Mouse (Mus musculus) limb, embryonic 11.5 days (tissue): ENCODE measurements around the gene P4htm. TPM values are rescaled to one million over a fixed set of nuclear protein-coding genes. Genes with fewer than 3 reads are reported as not detected.

Source experiments
- ATAC-seq: fragments of 200-750 bp; cut with Nextera tagmentation; 2 replicates; pipeline ENCODE4 v1.8.0; 2017; ENCODE audit warnings: low read depth; ENCODE audit not compliant: insufficient number of reproducible peaks, low FRiP score, low TSS enrichment
- DNase-seq: peaks from one replicate; pipeline ENCODE4 v3.0.0-alpha.2; 2015; ENCODE audit warnings: low spot score
- H3K27ac ChIP-seq: fragments of 300-500 bp; sonication (generic); replicated peaks from 2 replicates; pipeline ENCODE4 v1.5.1; 2014; ENCODE audit warnings: low read depth, mild to moderate bottlenecking, low read length
- H3K27me3 ChIP-seq: fragments of 300-500 bp; sonication (generic); 2 replicates; pipeline ENCODE4 v1.6.1; 2014; ENCODE audit warnings: mild to moderate bottlenecking, low read length, mixed read lengths; ENCODE audit not compliant: control insufficient read depth, insufficient read depth
- H3K36me3 ChIP-seq: fragments of 300-500 bp; sonication (generic); 2 replicates; pipeline ENCODE4 v1.6.1; 2014; ENCODE audit warnings: mild to moderate bottlenecking, low read length, moderate library complexity, mixed read lengths; ENCODE audit not compliant: control insufficient read depth, insufficient read depth
- H3K4me1 ChIP-seq: fragments of 300-500 bp; sonication (generic); 2 replicates; pipeline ENCODE4 v1.6.1; 2014; ENCODE audit warnings: low read length, mixed read lengths; ENCODE audit not compliant: control insufficient read depth, insufficient read depth
- H3K4me2 ChIP-seq: fragments of 300-500 bp; sonication (generic); 2 replicates; pipeline ENCODE4 v1.6.1; 2014; ENCODE audit warnings: low read depth, mild to moderate bottlenecking, moderate library complexity; ENCODE audit not compliant: severe bottlenecking
- H3K4me3 ChIP-seq: fragments of 300-500 bp; sonication (generic); 2 replicates; pipeline ENCODE4 v1.5.1; 2014; ENCODE audit warnings: low read depth, low read length
- H3K9ac ChIP-seq: fragments of 300-500 bp; sonication (generic); 2 replicates; pipeline ENCODE4 v1.6.1; 2014; ENCODE audit warnings: mild to moderate bottlenecking, low read length
- H3K9me3 ChIP-seq: fragments of 300-500 bp; sonication (generic); 2 replicates; pipeline ENCODE4 v1.6.1; 2016; ENCODE audit warnings: low read length; ENCODE audit not compliant: control insufficient read depth
- WGBS: fragments of 180-500 bp; shearing (Covaris S2); extraction: QIAGEN DNeasy Blood & Tissue Kit; methylation state at CpG from one replicate; pipeline ENCODE4 v1.1.7; 2014; 5-methylcytosine and 5-hydroxymethylcytosine counted together
- polyA plus RNA-seq: library from polyadenylated mRNA; unstranded; fragments of >200 nt; fragmentation: Nextera tagmentation; extraction: Ambion mirVana; gene quantifications from 2 replicates; pipeline ENCODE4 v1.2.1, GENCODE M21; 2014

Gene P4htm
- polyA plus RNA-seq, 1 experiment from 2014 or later: 6.7 TPM

DNA sequence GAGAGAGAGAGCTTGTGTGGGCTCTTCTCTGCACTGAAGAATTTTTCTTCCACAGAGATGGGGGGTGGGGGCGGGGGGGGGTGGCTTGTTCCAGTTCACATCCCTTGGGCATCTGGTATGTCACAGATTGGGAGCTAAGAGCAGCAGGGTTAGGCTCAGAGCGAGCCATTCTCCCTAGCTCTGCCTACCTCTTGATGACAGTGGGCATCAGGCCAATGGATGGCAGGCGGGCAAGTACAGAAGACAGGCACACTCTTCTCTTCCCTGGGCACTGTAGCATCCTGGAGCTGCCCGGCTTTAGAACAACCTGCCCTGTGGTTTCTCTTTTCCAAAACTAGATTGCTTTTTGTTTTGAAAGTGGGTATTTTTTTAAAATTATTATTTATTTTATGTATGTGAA is 6.0 kb downstream of the P4htm start:
- H3K36me3 ChIP-seq: no peaks in the 10 kb centered on the region
- H3K4me1 ChIP-seq: peaks cover 16% of the 10 kb centered on the region
- no peak overlapping the region for H3K4me2 ChIP-seq
- no peak overlapping the region for H3K27ac ChIP-seq
- no peaks in the 10 kb centered on the region for H3K9me3 ChIP-seq
- H3K9ac ChIP-seq: no peak overlapping the region
- no peak for ATAC-seq
- 88% methylated on average over 4 of the region's 4 CpGs for WGBS
- DNase-seq: no peak
- H3K4me3 ChIP-seq: no peak overlapping the region
- H3K27me3 ChIP-seq: no peaks in the 10 kb centered on the region

DNA sequence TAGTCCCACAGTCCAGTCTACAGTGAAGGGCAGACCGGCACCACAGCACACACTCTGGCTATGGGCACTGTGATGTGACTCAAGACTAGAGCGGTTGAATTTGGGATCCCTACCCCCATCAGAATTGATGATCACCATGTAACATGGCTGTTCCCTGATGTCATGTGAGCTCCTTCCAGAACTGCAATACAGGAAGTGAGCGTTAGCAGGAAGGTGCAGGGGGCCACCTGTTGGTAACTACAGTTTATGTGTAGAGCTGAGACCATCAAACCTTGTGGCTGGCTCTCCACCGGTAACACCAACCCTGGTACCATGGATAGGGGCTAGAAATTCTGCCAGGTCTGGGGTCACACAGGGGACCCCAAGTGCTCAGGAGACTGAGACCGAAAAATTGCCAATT is 8.2 kb downstream of the P4htm start:
- 0 out of 2 replicates have a peak, but pooled peaks have one; percentile 15 for ATAC-seq
- Histone ChIP-seq H3K4me1 (peaks cover 16% of the 10 kb centered on the region), H3K4me2 (no peak overlapping the region), H3K27ac (no peak overlapping the region), H3K9me3 (no peaks in the 10 kb centered on the region), H3K27me3 (no peaks in the 10 kb centered on the region), H3K4me3 (no peak overlapping the region), H3K9ac (no peak overlapping the region), H3K36me3 (no peaks in the 10 kb centered on the region)
- WGBS: 76% methylated on average over 5 of the region's 5 CpGs
- DNase-seq: no peak

DNA sequence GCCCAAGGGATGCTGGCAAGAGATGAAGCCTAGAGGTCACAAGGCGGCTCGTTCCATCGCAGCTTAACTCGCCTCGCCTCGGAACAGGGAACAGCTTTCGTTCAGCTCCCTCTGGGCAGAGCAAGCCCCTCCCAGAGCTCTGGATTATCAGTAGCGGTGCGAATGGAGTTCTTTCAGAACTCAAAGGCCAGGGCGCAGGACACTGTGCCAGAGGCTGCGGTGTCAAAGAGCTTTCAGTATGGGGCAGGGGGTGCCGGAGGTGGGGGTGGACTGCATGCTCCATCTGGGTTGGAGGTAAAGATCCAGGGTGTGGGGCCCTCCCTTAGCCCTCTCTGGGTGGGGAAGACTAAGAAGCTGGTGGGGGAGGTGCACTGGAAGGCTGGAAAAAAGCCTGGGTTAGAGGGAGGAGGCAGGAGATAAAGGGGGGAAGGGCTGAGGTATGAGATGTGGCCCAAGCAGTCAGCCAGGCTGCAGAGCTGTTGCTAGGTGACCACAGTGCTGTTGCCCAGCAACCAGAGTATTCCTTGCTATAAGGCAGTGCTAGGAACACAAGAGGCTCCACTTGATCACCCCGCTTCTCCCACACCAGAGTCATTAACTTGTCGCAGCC is 9.8 kb downstream of the P4htm start:
- peak overlapping the region; percentile 41 for H3K4me2 ChIP-seq
- peak overlapping the region; percentile 34; the same call in 1 of the 2 replicates for H3K9ac ChIP-seq
- peak overlapping the region; percentile 80 for H3K27ac ChIP-seq
- no peaks in the 10 kb centered on the region for H3K27me3 ChIP-seq
- no peaks in the 10 kb centered on the region for H3K9me3 ChIP-seq
- no peaks in the 10 kb centered on the region for H3K36me3 ChIP-seq
- H3K4me1 ChIP-seq: peaks cover 16% of the 10 kb centered on the region
- peak; percentile 95 for ATAC-seq
- H3K4me3 ChIP-seq: peak overlapping the region; percentile 14; the same call in 1 of the 2 replicates
- WGBS: 2% methylated on average over 14 of the region's 14 CpGs
- DNase-seq: peak; percentile 88

DNA sequence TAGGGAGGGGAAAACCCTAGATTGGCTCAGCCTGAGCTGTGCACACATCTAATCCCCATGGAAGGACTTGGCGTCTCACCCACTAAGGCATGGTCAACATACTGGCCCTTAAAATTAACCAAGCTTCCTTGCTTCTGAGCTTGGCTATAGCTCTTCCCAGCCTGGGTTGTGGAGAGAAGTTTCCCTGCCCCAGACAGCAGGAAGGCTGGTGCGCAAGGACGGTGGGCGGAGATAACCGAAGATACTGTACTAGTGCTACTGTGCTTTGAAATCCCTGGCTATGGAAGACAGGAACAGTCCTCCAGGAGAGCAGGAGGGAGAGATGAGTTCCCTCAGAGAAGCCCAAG is 18.1 kb downstream of the P4htm start:
- Histone ChIP-seq H3K9ac (peak overlapping the region; percentile 61), H3K4me1 (peaks cover 19% of the 10 kb centered on the region; the same call in 1 of the 2 replicates), H3K36me3 (peaks cover 4% of the 10 kb centered on the region; the same call in 1 of the 2 replicates), H3K27ac (peak overlapping the region; percentile 90), H3K9me3 (no peaks in the 10 kb centered on the region), H3K4me2 (peak overlapping the region; percentile 88), H3K27me3 (no peaks in the 10 kb centered on the region), H3K4me3 (peak overlapping the region; percentile 87; the same call in 1 of the 2 replicates)
- 73% methylated on average over 5 of the region's 5 CpGs for WGBS
- no peak for DNase-seq
- ATAC-seq: no peak

DNA sequence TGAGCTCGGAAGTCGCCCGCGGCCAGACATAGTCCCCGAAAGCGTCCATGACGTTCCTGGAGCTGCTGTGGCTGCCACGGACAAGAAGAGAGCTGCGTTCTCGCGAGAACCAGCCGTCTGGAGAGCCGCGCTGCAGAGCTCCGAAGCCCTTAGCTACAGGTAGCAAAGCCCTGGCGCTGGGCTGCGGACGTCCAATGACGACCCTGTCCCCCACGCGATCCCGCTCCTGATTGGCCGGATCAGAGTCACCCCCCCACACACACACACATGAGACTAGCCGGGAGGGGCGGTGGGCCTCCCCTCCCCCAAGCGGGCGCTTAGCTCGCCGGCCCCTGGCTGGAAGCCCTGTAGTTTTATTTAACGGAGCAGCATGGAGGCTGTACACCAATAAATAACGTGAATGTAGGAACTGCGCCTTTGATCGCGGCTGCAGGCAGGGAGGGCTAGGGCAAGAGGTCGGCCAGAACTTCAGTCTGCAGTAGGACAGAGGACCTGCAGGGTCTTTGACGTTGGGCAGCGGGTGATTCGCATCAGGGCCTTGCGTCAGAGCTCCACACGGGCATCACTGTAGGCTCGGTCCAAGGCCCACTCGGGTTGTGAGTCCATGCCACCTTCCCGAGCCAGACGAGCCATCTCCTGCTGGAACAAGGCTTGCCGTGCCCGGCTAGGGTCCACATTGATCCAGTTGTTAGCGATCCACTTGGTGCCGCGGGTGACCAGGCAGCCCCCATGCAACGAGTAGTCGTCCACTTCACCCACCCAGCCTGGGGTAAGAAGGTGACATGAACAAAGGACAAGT is 18.7 kb downstream of the P4htm start, which contains the start of gene Wdr6:
Gene Wdr6 (minus strand): TSS at position 195 of the 799 bp plus-strand sequence.
- Histone ChIP-seq H3K27ac (peak within 1 kb of the TSS; percentile 90), H3K4me2 (peak within 1 kb of the TSS; percentile 88), H3K9me3 (no peaks in the 10 kb centered on the region), H3K9ac (peak within 1 kb of the TSS; percentile 80), H3K4me3 (peak within 1 kb of the TSS; percentile 87), H3K36me3 (peaks cover 4% of the 10 kb centered on the region; the same call in 1 of the 2 replicates), H3K4me1 (peaks cover 20% of the 10 kb centered on the region; the same call in 1 of the 2 replicates), H3K27me3 (no peaks in the 10 kb centered on the region)
- peak; percentile 97 for DNase-seq
- 6% methylated on average over 51 of the region's 51 CpGs for WGBS
- peak; percentile 96 for ATAC-seq

DNA sequence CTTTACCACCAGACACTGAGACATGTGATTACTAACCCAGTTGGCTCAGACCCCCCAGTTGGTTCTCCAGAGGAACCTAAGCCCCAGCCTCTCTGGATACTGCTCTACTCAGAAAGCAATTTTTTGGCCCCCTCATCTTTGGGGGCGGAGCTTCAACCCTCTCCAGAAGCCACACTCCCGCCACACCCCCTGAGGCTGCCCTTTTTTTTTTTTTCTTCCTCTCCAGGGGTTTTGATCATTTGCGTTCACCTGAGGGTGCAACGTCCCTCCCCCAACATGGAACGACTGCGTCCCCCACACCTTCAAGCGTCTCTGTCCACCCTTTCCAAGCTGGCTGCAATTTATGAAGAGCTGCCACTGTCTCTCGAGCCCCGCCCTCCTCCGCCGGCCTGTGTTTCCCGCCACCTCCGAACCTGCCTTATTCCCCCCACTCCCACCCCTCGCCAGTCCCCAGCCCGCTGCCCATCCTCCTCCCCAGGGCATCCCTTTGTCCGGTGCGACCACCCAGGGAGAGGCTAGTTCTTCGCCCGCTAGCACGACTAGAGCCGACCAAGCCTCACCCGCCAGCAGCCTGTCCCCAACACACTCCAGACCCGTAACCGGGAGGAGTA is 19.4 kb downstream of the P4htm start:
- ATAC-seq (no peak), DNase-seq (peak; percentile 60)
- under 1% methylated on average over 24 of the region's 24 CpGs for WGBS
- Histone ChIP-seq H3K4me1 (peaks cover 23% of the 10 kb centered on the region; the same call in 1 of the 2 replicates), H3K36me3 (peaks cover 10% of the 10 kb centered on the region; the same call in 1 of the 2 replicates), H3K27me3 (no peaks in the 10 kb centered on the region), H3K27ac (peak overlapping the region; percentile 90), H3K9me3 (no peaks in the 10 kb centered on the region), H3K9ac (peak overlapping the region; percentile 80), H3K4me3 (peak overlapping the region; percentile 87), H3K4me2 (peak overlapping the region; percentile 88)

DNA sequence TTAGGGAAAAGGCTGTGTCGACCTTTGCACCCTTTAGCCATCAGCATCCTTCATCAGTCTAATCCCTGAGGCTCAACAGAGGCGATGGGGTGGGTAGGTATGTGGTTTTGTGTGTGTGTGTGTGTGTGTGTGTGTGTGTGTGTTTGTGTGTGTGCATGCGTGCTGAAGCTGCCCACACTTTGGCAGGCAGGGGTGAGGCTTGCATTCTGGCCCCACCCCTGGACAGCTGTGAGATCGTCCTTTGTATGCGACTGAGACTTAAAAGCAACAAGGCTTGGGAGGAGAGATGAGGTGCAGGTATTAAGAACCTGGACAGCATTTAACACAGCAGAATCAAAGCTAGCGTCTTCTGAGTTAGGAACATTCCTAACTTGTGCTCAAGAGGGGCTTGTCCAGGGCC is 20.4 kb downstream of the P4htm start:
- peak overlapping the region; percentile 87 for H3K4me3 ChIP-seq
- H3K27ac ChIP-seq: no peak overlapping the region
- WGBS: 71% methylated on average over 6 of the region's 6 CpGs
- peaks cover 19% of the 10 kb centered on the region; the same call in 1 of the 2 replicates for H3K36me3 ChIP-seq
- DNase-seq: no peak
- H3K9me3 ChIP-seq: no peaks in the 10 kb centered on the region
- H3K4me2 ChIP-seq: peak overlapping the region; percentile 88
- peaks cover 23% of the 10 kb centered on the region; the same call in 1 of the 2 replicates for H3K4me1 ChIP-seq
- no peak for ATAC-seq
- H3K27me3 ChIP-seq: no peaks in the 10 kb centered on the region
- H3K9ac ChIP-seq: no peak overlapping the region
